Mouse (Mus musculus) ES-E14 (cell line): ENCODE results near the gene Ppargc1a.

Experiments
- CHD2 ChIP-seq: IDR thresholded peaks from 2 replicates; pipeline ENCODE4 v1.6.1; 2014; ENCODE audit warnings: mild to moderate bottlenecking, low read depth, low read length, inconsistent platforms
- HCFC1 ChIP-seq: IDR thresholded peaks from 2 replicates; pipeline ENCODE4 v1.6.1; 2012; ENCODE audit warnings: low read length, inconsistent platforms, borderline replicate concordance; ENCODE audit not compliant: insufficient read depth
- MAFK ChIP-seq: IDR thresholded peaks from 2 replicates; pipeline ENCODE4 v1.6.1; 2014; ENCODE audit warnings: mild to moderate bottlenecking, low read depth, low read length, inconsistent platforms; ENCODE audit not compliant: insufficient read depth
- ZNF384 ChIP-seq: IDR thresholded peaks from 2 replicates; pipeline ENCODE4 v1.6.1; 2012; ENCODE audit warnings: low read depth, low read length, inconsistent platforms

DNA sequence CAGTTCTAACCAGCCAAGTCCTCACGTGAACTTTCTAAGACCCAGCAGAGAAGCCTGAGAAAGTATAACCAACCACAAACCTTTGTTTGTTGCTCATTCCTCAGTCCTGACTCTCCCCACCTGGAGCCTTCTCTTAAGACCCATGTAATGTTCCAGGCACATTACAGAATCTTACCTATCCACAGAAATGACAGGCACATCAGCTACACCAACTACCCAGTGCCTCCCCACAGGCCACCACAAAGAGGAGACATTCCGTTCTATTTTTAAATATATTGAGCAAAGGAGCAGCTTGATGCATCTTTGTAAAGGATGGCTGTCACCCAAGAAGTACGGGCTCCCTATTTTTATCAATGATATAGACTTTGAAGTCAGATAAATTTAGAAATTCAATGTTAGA, 20.7 kb downstream of the Ppargc1a start:
- TF ChIP-seq CHD2: no peak
- TF ChIP-seq MAFK: no peak
- TF ChIP-seq HCFC1: no peak
- TF ChIP-seq ZNF384: no peak
